Mouse (Mus musculus) T-helper 2 cell (primary cell): ENCODE results near the gene Kdm2a.

ENCODE experiments used
- in situ Hi-C: fragments of 300-600 bp; cut with MboI, MseI; formaldehyde crosslinking; loops from one replicate; pipeline ENCODE4 v1.15.1; 2025; ENCODE audit warnings: high pct_unique_total_duplicates

Gene Kdm2a

GRCm38 (mm10) chr19:4299574-4300270 is 98.4 kb downstream of the Kdm2a start:
- in situ Hi-C loops, result no loop called here

- in situ Hi-C loops, result no loop called here
Observed at GRCm38 (mm10) chr19:4299126-4299525, 99.0 kb downstream of the Kdm2a start.

DNA sequence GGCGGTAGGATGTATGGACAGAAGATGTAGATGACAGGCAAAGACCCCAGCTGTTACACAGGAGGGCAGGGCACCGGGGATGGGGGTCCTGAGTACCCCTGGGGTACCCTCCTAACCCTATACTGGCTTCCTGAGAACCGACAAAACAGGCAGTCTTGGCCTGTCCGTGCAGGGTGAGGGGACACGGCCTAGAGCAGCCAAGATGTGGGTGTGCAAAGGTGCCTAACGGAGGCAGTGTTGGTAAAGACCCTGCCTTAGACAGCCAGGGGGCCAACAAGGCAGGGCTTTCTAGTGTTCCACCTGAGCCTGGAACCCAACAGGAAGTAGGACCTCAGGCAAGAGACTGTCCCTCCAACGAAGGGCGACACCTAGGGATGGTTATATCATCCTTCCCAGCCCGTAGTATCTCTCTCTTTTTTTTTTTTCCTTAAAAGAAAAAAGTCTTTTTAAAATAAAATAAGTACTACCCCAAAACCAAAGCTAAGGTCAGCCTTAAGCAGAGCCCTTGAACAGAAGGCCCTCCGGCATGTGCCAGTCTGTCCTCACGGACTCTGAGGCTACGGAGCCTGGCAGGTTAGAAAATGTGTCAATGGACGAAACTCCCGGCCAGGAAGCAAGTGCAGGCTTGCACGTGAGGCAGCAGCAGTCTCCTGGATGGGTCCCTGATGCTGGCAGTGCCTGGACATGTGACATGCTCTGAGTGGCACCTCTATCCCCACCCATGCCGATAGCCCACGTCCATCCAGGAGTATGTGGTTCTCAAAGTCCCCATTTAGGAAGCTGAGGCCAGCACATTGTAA is 99.6 kb downstream of the Kdm2a start:
- in situ Hi-C loops, result no loop called here

- in situ Hi-C loops, result no loop called here
Observed at GRCm38 (mm10) chr19:4297851-4298250, 100.2 kb downstream of the Kdm2a start.

DNA sequence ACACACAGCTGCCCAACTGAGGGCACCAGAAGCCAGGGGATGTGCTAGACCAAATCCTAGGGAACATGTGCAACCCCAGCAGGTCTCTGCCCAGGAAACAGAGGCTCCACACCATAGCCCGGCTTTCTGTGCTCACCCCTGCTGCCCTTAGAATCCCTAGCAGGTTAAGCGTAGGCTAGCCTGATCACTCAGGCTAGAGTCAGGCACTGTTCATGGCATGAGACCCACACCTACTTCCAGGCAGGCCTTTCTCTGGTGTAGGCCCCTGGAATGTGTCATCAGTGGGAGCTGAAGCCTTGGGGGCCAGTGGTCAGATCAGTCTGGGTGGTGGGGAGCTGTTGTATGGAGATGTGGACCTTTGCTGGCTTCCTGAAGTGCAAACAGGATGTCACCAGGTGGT is 101.5 kb downstream of the Kdm2a start:
- in situ Hi-C loops, result no loop called here

GRCm38 (mm10) chr19:4295391-4295790 is 102.7 kb downstream of the Kdm2a start:
- in situ Hi-C loops, result no loop called here

DNA sequence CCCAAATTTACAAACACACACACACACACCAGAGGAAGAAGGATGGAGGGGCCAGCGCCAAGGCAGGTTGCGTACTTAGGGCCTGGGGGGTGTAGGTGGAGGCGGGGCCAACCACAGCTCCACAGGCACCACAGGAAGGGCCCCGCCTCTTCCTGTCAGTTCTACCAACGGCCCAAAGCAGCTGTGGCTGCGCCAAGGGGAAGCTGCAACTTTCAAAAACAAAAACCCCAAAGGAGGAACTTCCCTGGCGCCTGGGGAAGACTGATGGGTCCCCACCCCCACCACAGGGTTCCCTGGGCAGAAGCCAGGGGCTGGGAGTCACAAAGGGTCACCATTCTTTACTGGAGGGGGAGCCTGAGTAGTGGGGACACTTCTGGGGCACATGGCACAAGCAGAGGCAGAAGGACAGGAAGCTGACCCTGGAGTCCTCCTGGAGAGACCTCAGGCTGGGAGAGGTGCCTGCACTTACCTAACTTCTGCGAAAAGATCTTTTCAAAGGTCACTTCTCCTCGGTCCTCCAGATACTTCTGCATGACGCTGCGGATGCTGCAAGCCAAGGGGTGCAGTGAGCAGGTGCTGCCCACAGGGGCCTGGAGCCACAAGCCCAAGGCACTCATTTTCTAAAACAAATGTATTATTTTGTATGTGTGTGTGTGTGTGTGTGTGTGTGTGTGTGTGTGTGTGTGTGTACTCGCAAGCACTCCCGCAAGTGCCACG is 103.5 kb downstream of the Kdm2a start:
- in situ Hi-C loops, result no loop called here

- in situ Hi-C loops, result no loop called here
Observed at GRCm38 (mm10) chr19:4291161-4291560, 106.9 kb downstream of the Kdm2a start.

- in situ Hi-C loops, result no loop called here
Observed at GRCm38 (mm10) chr19:4290749-4291148, 107.3 kb downstream of the Kdm2a start.

GRCm38 (mm10) chr19:4283653-4284052 is 114.4 kb downstream of the Kdm2a start:
- in situ Hi-C loops, result no loop called here

DNA sequence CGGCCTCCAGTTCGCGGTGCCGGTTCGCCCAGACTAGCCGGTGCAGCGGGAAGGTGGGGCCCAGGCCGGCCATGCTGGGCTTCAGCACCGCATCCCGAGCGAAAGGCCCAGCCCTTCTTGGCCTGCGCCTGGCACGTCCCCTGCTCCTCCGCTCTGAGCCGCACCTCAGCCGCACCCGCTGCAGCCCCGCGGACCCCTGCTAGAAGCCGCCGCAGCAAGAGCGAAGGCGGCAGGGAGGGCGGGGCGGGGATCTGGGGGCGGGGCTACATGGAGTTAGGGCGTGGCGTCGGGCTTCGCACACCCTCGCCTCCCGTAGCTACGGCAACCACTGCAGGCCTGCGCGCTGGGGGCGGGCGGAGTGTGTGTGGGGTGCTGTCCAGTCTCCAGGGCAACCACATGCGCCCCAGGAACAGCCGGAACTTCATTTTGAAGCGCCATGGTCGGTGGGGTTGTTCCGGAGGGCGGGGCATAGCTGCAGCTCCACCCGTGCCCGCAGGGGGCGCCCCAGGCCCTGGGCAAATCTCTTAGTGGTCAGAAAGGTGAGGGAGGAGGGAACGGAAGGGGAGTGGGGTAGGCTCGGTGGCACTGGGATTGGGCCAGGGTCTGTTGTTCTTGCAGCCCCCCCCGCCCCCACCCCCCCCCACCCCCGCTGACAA is 115.1 kb downstream of the Kdm2a start, which contains the start of gene Ankrd13d:
TSS of gene Ankrd13d (minus strand) at position 240 of the 656 bp plus-strand sequence.
- in situ Hi-C loops, result no loop called here

- in situ Hi-C loops, result no loop called here
Observed at GRCm38 (mm10) chr19:4280425-4280824, 117.7 kb downstream of the Kdm2a start.

DNA sequence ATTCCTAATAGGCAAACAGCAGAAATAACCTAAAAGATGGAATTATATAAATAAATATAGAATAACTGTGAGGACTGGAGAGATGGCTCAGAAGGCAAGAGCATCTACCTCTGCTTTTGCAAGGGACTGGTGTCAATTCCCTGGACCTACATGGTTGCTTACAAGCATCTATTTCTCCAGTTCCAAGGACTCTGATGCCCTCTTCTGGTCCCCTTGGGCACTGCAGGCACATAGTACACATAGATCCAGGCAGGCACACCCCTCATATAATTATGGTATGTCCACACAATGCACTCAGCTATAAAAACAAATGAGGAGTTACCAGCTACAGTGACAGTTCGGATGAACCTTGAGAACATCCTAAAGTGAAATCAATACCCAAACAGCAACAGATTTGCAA is 118.6 kb downstream of the Kdm2a start:
- in situ Hi-C loops, result no loop called here

DNA sequence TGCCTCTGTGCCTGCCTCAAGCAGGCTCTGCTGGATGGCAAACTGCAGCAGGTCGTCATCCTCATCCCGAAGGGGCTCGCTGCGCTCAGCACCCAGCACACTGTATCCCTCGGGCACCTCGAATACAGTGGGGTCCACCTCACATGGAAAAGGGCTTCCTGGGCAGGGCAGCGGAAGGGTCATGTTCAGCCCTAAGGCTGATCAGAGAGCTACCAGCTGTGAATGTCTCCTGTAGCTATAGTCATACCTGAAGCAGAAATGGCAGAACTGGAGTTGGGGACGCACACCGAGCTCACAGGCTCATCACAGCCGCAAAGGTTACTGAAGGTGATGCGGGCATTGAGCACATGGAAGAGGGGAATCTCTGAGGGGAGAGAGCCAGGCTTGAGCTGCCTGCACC is 127.1 kb downstream of the Kdm2a start:
- in situ Hi-C loops, result no loop called here

DNA sequence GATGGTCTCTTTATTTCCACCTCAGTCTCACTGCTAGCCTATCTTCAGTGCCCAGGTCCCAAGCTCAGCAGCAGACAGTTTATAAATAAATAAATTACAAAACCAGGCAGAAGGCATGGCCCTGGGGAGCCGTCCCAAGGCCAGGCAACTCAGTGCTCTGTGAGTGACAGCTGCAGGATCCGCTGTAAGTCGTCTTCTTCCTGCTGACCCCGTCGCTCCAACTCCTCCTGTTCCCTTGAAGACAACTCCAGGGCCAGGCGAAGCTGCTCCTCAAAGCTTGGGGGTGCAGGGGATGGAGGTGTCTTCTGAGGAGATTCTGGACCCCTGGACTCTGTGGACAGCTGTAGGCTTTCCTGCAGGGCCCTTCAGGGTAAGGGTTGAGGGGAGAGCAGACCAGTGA is 127.9 kb downstream of the Kdm2a start:
- in situ Hi-C loops, result no loop called here

GRCm38 (mm10) chr19:4268566-4269361 is 129.3 kb downstream of the Kdm2a start, which contains the start of gene Ssh3:
Ssh3 (minus strand) TSS chr19:4269180.
- in situ Hi-C loops, result no loop called here

DNA sequence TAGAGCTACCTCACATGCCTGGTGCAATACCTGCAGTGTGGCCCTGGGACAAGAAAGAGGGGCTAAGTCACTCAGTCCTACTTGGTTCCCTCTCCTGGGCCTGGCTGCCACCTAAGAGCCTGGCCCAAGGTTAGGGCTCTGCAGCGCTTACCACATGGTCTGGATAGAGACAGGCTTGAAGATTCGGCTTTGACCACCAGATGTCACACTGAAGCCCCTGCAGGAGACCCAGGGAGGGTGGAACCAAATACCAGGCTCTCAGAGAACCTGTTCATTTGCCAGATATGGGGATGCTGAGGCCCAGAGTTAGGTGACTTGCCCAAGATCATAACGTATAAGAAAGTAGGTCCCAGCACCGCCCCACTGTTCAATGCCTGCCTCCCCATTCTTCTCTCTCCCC is 132.1 kb downstream of the Kdm2a start:
- in situ Hi-C loops, result no loop called here
